Comparison of ENCODE assay signal across 17 mouse cellular contexts in the genomic region with DNA sequence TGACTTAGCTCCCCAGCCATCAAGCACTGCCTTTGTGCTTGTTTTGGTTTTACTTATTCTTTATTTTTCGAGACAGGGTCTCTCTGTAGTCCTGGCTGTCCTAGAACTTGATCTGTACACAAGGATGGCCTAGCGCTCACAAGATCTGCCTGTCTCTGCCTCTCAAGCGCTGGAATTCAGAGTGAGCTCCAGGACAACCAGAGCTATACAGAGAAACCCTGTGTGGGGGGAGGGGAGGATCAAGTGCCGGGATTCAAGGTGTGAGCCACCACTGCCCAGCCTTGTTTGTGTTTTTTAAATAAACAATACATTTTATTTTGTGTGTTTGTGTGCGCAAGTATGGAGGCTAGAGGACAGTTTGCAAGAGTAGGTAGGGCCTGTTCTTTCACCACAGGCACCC.
"Had no signal": no experiment of that assay in that cellular context is flagged by ENCODE, and none has a peak within 500 bp of the region (broad histone marks: within the 10 kb centered on the region; RNA-seq: fewer than 3 reads in every experiment).

No protein-coding gene starts in this region.

- ATAC-seq: liver, postnatal 0 days; lung, postnatal 0 days; midbrain, embryonic 15.5 days had no signal

- H3K27ac ChIP-seq: lung, embryonic 15.5 days; macrophage; midbrain, embryonic 12.5 days; midbrain, embryonic 15.5 days; neural tube, embryonic 12.5 days; stomach, postnatal 0 days had no signal

- H3K4me3 ChIP-seq: lung, embryonic 15.5 days; megakaryocyte, embryonic 14.5 days; midbrain, embryonic 12.5 days; midbrain, embryonic 15.5 days; neural tube, embryonic 12.5 days; stomach, embryonic 15.5 days had no signal

- H3K4me1 ChIP-seq: lung, embryonic 15.5 days had no signal

- H3K4me2 ChIP-seq: lung, embryonic 15.5 days; midbrain, embryonic 12.5 days; midbrain, embryonic 15.5 days; neural tube, embryonic 12.5 days; stomach, embryonic 15.5 days had no signal

- H3K27me3 ChIP-seq: lung, embryonic 15.5 days; megakaryocyte, embryonic 14.5 days; midbrain, embryonic 12.5 days; midbrain, embryonic 15.5 days; neural tube, embryonic 12.5 days; stomach, embryonic 15.5 days had no signal

- DNase-seq: liver, postnatal 0 days; lung, adult 2 months; lung, postnatal 14 days; lung, postnatal 36 days; right cerebral cortex, postnatal 14 days; thymus, adult 2 months; thymus, postnatal 25 days; thymus, postnatal 4 days had no signal

- H3K9me3 ChIP-seq: lung, embryonic 15.5 days; megakaryocyte, embryonic 14.5 days; midbrain, embryonic 12.5 days; midbrain, embryonic 15.5 days; neural tube, embryonic 12.5 days; stomach, embryonic 15.5 days had no signal

- H3K36me3 ChIP-seq: lung, embryonic 15.5 days; midbrain, embryonic 15.5 days; neural tube, embryonic 12.5 days had no signal

- H3K9ac ChIP-seq: liver, postnatal 0 days; lung, embryonic 15.5 days; midbrain, embryonic 12.5 days; midbrain, embryonic 15.5 days; neural tube, embryonic 12.5 days; stomach, embryonic 15.5 days had no signal
